Mouse (Mus musculus) frontal cortex, adult (tissue): ENCODE data around the gene Hectd1.

Experiments
- ATAC-seq: cut with Nextera tagmentation; 2 replicates; pipeline ENCODE4 v1.9.2; 2017; ENCODE audit warnings: mild to moderate bottlenecking, moderate library complexity, mixed read lengths; ENCODE audit not compliant: low TSS enrichment

The Hectd1 gene

GRCm38 (mm10) chr12:51768702-51769101 is 60.6 kb downstream of the Hectd1 start:
- no peak for ATAC-seq

- no peak for ATAC-seq
Measured at GRCm38 (mm10) chr12:51767454-51767853, 61.9 kb downstream of the Hectd1 start.

GRCm38 (mm10) chr12:51759374-51759773 is 70.0 kb downstream of the Hectd1 start:
- no peak for ATAC-seq

GRCm38 (mm10) chr12:51756599-51756961 is 72.8 kb downstream of the Hectd1 start:
- ATAC-seq: no peak

GRCm38 (mm10) chr12:51755938-51756598 is 73.3 kb downstream of the Hectd1 start:
- no peak for ATAC-seq

- ATAC-seq: no peak
Measured at GRCm38 (mm10) chr12:51747348-51747747, 82.0 kb downstream of the Hectd1 start.

GRCm38 (mm10) chr12:51744957-51745356 is 84.4 kb downstream of the Hectd1 start:
- ATAC-seq: no peak

- peak; percentile 58 for ATAC-seq
Measured at GRCm38 (mm10) chr12:51741690-51742089, 87.6 kb downstream of the Hectd1 start.

- 0 out of 2 replicates have a peak, but pooled peaks have one; percentile 12 for ATAC-seq
Measured at GRCm38 (mm10) chr12:51736807-51737206, 92.5 kb downstream of the Hectd1 start.

- ATAC-seq: no peak
Measured at GRCm38 (mm10) chr12:51736381-51736780, 93.0 kb downstream of the Hectd1 start.

- no peak for ATAC-seq
Measured at GRCm38 (mm10) chr12:51735840-51736271, 93.5 kb downstream of the Hectd1 start.

GRCm38 (mm10) chr12:51734605-51735211 is 94.6 kb downstream of the Hectd1 start:
- peak; percentile 58 for ATAC-seq

GRCm38 (mm10) chr12:51729827-51730226 is 99.5 kb downstream of the Hectd1 start:
- ATAC-seq: peak; percentile 56

GRCm38 (mm10) chr12:51729058-51729457 is 100.3 kb downstream of the Hectd1 start:
- peak; percentile 80 for ATAC-seq

- no peak for ATAC-seq
Measured at GRCm38 (mm10) chr12:51721836-51722235, 107.5 kb downstream of the Hectd1 start.

- ATAC-seq: no peak
Measured at GRCm38 (mm10) chr12:51718617-51719016, 110.7 kb downstream of the Hectd1 start.

- no peak for ATAC-seq
Measured at GRCm38 (mm10) chr12:51712685-51713084, 116.7 kb downstream of the Hectd1 start.

GRCm38 (mm10) chr12:51710154-51710553 is 119.2 kb downstream of the Hectd1 start:
- ATAC-seq: no peak

- ATAC-seq: peak; percentile 36
Measured at GRCm38 (mm10) chr12:51709741-51710140, 119.6 kb downstream of the Hectd1 start.

GRCm38 (mm10) chr12:51708941-51709686 is 120.2 kb downstream of the Hectd1 start:
- peak; percentile 93 for ATAC-seq

- no peak for ATAC-seq
Measured at GRCm38 (mm10) chr12:51706673-51707235, 122.6 kb downstream of the Hectd1 start.

- no peak for ATAC-seq
Measured at GRCm38 (mm10) chr12:51705778-51706177, 123.6 kb downstream of the Hectd1 start.
